Mouse (Mus musculus) urinary bladder, postnatal 4 days (tissue): ENCODE results near the gene Vmn1r81.

ENCODE experiments used
- DNase-seq, 2 experiments: peaks; one replicate each; pipeline ENCODE4 v3.0.0; 2021 to 2022; ENCODE audit warnings: low spot score in 2 of 2

The Vmn1r81 gene

GRCm38 (mm10) chr7:12268169-12268568 lies at the start of gene Vmn1r81:
Gene Vmn1r81 (minus strand): TSS chr7:12268269.
- DNase-seq: no peak

GRCm38 (mm10) chr7:12300130-12300529 lies 32.1 kb upstream of the Vmn1r81 start, which contains the start of gene Vmn1r82:
Gene Vmn1r82 (plus strand): TSS chr7:12300430.
- DNase-seq: no peak

- DNase-seq: no peak
Measured at GRCm38 (mm10) chr7:12204141-12204540, 63.9 kb downstream of the Vmn1r81 start.
